Mouse (Mus musculus) lung, postnatal 0 days (tissue): ENCODE data around the gene Cd9. TPM values are rescaled to one million over a fixed set of nuclear protein-coding genes. Genes with fewer than 3 reads are reported as not detected.
A peak's percentile ranks its signal among the peaks of the same experiment; 100 is the strongest.

Source experiments
- ATAC-seq: fragments of 200-750 bp; cut with Nextera tagmentation; 2 replicates; pipeline ENCODE4 v1.8.0; 2017; ENCODE audit warnings: moderate library complexity
- DNase-seq: peaks from one replicate; pipeline ENCODE4 v3.0.0-alpha.2; 2016; ENCODE audit warnings: low spot score
- H3K27ac ChIP-seq: fragments of 300-500 bp; sonication (generic); 2 replicates; pipeline ENCODE4 v1.5.1; 2014; ENCODE audit warnings: antibody characterized with exemption, mild to moderate bottlenecking, low read length, mixed read lengths
- H3K27me3 ChIP-seq: fragments of 300-500 bp; sonication (generic); replicated peaks from 2 replicates; pipeline ENCODE4 v1.6.1; 2014; ENCODE audit warnings: low read length, mixed read lengths; ENCODE audit not compliant: insufficient read depth
- H3K36me3 ChIP-seq: fragments of 300-500 bp; sonication (generic); 2 replicates; pipeline ENCODE4 v1.6.1; 2014; ENCODE audit warnings: low read length, mixed read lengths; ENCODE audit not compliant: insufficient read depth
- H3K4me1 ChIP-seq: fragments of 300-500 bp; sonication (generic); 2 replicates; pipeline ENCODE4 v1.6.1; 2014; ENCODE audit warnings: antibody characterized with exemption, low read depth, low read length, mixed read lengths; ENCODE audit not compliant: insufficient read depth
- H3K4me2 ChIP-seq: fragments of 300-500 bp; sonication (generic); replicated peaks from 2 replicates; pipeline ENCODE4 v1.6.1; 2014; ENCODE audit warnings: low read depth, mild to moderate bottlenecking, low read length, moderate library complexity, mixed read lengths
- H3K4me3 ChIP-seq: fragments of 300-500 bp; sonication (generic); 2 replicates; pipeline ENCODE4 v1.5.1; 2014; ENCODE audit warnings: low read depth, low read length
- H3K9ac ChIP-seq: fragments of 300-500 bp; sonication (generic); replicated peaks from 2 replicates; pipeline ENCODE4 v1.6.1; 2014; ENCODE audit warnings: low read depth, mild to moderate bottlenecking
- H3K9me3 ChIP-seq: fragments of 300-500 bp; sonication (generic); 2 replicates; pipeline ENCODE4 v1.6.1; 2016; ENCODE audit warnings: low read length, mixed read lengths
- CTCF ChIP-seq: IDR thresholded peaks from 2 replicates; pipeline ENCODE4 v1.5.1; 2016; ENCODE audit warnings: antibody characterized with exemption, mild to moderate bottlenecking
- EP300 ChIP-seq: IDR thresholded peaks from 2 replicates; pipeline ENCODE4 v1.6.1; 2016; ENCODE audit warnings: antibody characterized with exemption, mild to moderate bottlenecking, control low read depth
- WGBS: fragments of 180-500 bp; shearing (Covaris S2); extraction: QIAGEN DNeasy Blood & Tissue Kit; methylation state at CpG from one replicate; pipeline ENCODE4 v1.1.7; 2014; 5-methylcytosine and 5-hydroxymethylcytosine counted together
- polyA plus RNA-seq: library from polyadenylated mRNA; unstranded; fragments of >200 nt; fragmentation: Nextera tagmentation; extraction: Ambion mirVana; gene quantifications from 2 replicates; pipeline ENCODE4 v1.2.1, GENCODE M21; 2015

Gene Cd9
- polyA plus RNA-seq, 1 experiment from 2014 or later: 962 TPM

DNA sequence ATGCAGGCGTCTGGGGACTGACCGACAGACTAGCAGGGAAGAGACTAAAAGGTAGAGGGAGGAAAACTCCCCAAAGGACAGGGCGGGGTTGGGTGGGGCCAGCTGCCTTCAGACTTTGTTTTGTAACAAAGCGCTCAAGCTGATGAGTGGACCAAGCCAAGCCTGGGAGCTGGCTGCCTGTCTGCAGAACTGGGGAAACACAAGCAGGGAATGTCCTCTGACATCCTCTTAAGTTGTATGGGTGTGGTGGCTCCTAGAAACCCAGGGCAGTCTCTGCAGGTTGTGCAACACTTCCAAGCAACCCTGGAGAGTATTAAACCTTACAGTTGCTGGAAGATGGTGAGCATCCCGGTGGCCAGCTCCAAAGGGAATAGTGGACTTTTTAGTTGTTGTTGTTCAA is 1.4 kb downstream of the Cd9 start:
- no peaks in the 10 kb centered on the region; the same call in 1 of the 2 replicates for H3K4me1 ChIP-seq
- H3K27me3 ChIP-seq: no peaks in the 10 kb centered on the region
- H3K4me3 ChIP-seq: peak overlapping the region; percentile 77
- peak overlapping the region; percentile 75 for H3K4me2 ChIP-seq
- peak overlapping the region; percentile 91 for H3K27ac ChIP-seq
- no peak for TF ChIP-seq CTCF
- peak; percentile 40; the same call in 1 of the 2 replicates for TF ChIP-seq EP300
- peak; percentile 88 for DNase-seq
- H3K36me3 ChIP-seq: no peaks in the 10 kb centered on the region
- peak overlapping the region; percentile 83 for H3K9ac ChIP-seq
- WGBS: 23% methylated on average over 5 of the region's 5 CpGs
- no peaks in the 10 kb centered on the region for H3K9me3 ChIP-seq
- ATAC-seq: peak; percentile 77

DNA sequence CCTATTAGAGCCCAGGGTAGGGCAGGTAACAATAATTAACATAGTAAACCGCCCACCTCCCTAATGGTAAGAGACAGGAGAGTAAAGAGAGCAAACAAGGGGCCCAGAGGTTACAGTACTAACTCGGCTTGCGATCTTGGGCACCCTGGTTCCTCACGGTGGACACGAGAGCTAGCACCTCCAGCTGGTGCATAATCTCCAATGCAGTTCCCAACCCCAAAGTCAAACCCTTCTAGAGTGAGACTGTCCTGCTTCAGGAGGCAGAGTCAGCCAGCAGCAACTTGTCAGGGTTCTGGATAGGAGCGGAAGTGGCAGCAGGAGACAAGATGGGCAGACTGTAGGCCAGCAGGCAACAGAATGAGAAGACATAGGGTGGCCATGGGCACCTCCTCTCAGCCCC is 1.9 kb downstream of the Cd9 start:
- Histone ChIP-seq H3K4me1 (no peaks in the 10 kb centered on the region; the same call in 1 of the 2 replicates), H3K27me3 (no peaks in the 10 kb centered on the region), H3K9me3 (no peaks in the 10 kb centered on the region), H3K36me3 (no peaks in the 10 kb centered on the region), H3K4me2 (peak overlapping the region; percentile 75), H3K4me3 (peak overlapping the region; percentile 77), H3K9ac (peak overlapping the region; percentile 39; the same call in 1 of the 2 replicates), H3K27ac (peak overlapping the region; percentile 91)
- no peak for DNase-seq
- WGBS: 48% methylated on average over 6 of the region's 6 CpGs
- TF ChIP-seq EP300 (no peak), CTCF (peak; percentile 47)
- ATAC-seq: no peak

DNA sequence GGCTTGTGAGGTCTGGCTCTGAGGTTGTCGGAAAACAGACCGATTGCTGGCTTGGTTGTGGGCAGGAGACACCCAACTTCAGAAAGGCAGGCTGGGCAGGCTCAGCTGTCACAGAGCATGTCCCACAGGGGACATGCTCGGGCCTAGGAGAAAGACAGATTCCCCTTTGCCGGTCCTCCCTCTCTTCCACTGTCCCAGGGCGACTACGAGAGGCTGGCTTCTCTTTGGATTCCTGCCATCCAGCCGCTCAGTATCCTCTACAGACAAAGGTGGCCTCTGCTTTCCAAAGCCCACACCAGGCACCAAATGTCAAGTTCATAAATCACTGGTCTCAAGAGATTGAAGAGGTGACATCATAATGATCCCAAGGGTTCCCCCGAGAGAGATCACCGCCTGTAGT is 2.6 kb downstream of the Cd9 start:
- TF ChIP-seq EP300 (no peak), CTCF (no peak)
- Histone ChIP-seq H3K36me3 (no peaks in the 10 kb centered on the region), H3K9ac (no peak overlapping the region), H3K9me3 (no peaks in the 10 kb centered on the region), H3K4me2 (peak overlapping the region; percentile 75), H3K4me3 (peak overlapping the region; percentile 77; the same call in 1 of the 2 replicates), H3K27ac (peak overlapping the region; percentile 91), H3K27me3 (no peaks in the 10 kb centered on the region), H3K4me1 (no peaks in the 10 kb centered on the region; the same call in 1 of the 2 replicates)
- ATAC-seq (no peak), DNase-seq (no peak)
- 38% methylated on average over 9 of the region's 9 CpGs for WGBS

DNA sequence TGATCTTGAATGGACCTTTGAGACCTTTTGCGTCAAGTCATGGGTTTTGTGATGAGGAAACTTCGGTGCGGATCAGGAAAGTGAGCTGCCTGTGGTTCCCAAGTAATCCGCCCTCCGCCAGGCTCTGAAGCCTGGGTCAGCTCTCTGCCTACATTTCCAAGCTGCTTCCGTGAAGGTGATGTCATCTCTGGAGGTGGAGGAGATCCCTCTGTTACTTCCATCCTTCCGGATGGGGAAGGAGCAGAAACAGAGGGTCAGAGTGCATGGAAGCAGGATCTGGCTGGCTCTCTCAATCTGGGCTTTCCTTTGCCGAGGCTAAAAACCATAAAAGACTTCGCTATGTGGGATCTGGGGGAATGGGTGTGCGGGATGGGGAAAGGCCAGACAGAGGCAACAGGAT is 3.2 kb downstream of the Cd9 start:
- H3K4me3 ChIP-seq: no peak overlapping the region; the same call in 1 of the 2 replicates
- H3K27ac ChIP-seq: peak overlapping the region; percentile 91; the same call in 1 of the 2 replicates
- DNase-seq (no peak), ATAC-seq (no peak)
- H3K4me1 ChIP-seq: no peaks in the 10 kb centered on the region; the same call in 1 of the 2 replicates
- 67% methylated on average over 10 of the region's 10 CpGs for WGBS
- TF ChIP-seq CTCF (no peak), EP300 (no peak)
- H3K9me3 ChIP-seq: no peaks in the 10 kb centered on the region
- no peak overlapping the region for H3K9ac ChIP-seq
- H3K27me3 ChIP-seq: no peaks in the 10 kb centered on the region
- no peaks in the 10 kb centered on the region for H3K36me3 ChIP-seq
- H3K4me2 ChIP-seq: peak overlapping the region; percentile 75

DNA sequence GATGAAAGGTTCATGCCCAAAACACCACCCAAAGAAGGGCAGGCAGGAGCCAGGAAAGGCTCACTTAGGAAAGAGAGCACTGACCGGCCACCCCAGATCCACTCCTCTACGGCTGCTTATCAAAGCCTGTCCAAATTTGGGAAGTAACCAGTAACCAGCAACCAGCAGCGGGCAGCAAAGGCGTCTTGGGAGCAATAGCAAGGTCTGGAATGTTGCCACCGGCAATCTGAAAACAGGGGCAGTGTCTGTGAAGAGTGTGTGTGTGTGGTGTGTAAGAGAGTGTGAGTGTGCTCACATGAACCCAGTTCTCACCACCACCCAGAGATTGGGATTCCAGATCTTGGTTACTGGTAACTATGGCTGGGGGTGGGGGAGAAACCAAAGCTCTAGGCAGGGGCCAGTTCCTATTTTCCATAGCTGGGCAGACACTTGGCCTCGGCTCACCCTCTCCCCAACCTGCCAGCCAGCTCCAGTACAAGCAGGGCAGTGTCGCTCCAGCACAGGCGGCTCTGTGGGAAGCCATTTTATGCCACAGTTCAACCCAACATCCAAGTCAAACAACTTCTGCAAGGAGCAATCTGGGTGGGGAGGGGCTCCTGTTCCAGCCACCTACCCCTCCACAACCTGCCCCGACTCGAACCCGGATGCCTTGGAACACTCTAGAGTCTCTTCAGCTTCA is 4.6 kb downstream of the Cd9 start:
- 41% methylated on average over 11 of the region's 11 CpGs for WGBS
- H3K27ac ChIP-seq: peak overlapping the region; percentile 51

DNA sequence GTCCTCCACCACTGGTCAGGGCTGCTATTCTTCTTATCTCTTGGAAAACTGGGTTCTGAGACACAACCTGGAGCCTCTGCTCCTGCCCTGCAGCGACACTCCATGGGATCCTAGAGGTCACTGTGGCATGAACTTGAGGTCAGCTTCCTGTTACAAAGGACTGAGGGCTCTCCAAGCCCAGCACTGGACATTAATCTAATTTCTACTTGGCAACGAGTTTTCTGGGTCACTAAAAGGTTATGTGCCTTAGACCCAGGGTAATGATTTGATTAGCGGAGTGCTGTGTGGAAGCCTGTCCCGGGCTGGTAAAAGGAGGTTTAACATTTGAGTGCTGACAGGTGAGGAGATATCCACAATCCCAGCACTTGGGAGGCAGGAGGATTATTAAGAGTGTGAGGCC is 9.0 kb downstream of the Cd9 start:
- peaks cover 10% of the 10 kb centered on the region; the same call in 1 of the 2 replicates for H3K4me1 ChIP-seq
- H3K36me3 ChIP-seq: no peaks in the 10 kb centered on the region
- H3K27me3 ChIP-seq: no peaks in the 10 kb centered on the region
- H3K9ac ChIP-seq: no peak overlapping the region
- TF ChIP-seq EP300 (no peak), CTCF (no peak)
- DNase-seq (no peak), ATAC-seq (no peak)
- no peaks in the 10 kb centered on the region for H3K9me3 ChIP-seq
- no peak overlapping the region for H3K4me2 ChIP-seq
- WGBS: 42% methylated on average over 4 of the region's 4 CpGs
- peak overlapping the region; percentile 4; the same call in 1 of the 2 replicates for H3K27ac ChIP-seq
- no peak overlapping the region for H3K4me3 ChIP-seq

More for the DNA sequence above, 4.6 kb downstream of the Cd9 start:
- ATAC-seq (no peak), DNase-seq (peak; percentile 60)
- no peaks in the 10 kb centered on the region for H3K36me3 ChIP-seq
- H3K4me3 ChIP-seq: no peak overlapping the region
- H3K4me2 ChIP-seq: 0 out of 2 replicates have a peak overlapping the region, but pooled peaks have one; percentile 22
- no peaks in the 10 kb centered on the region for H3K27me3 ChIP-seq
- peaks cover 5% of the 10 kb centered on the region; the same call in 1 of the 2 replicates for H3K4me1 ChIP-seq
- TF ChIP-seq CTCF: peak; percentile 44
- no peak for TF ChIP-seq EP300
- H3K9me3 ChIP-seq: no peaks in the 10 kb centered on the region
- no peak overlapping the region for H3K9ac ChIP-seq
